Mouse (Mus musculus): ENCODE results near the gene Smyd3.

Gene Smyd3

GRCm38 (mm10) chr1:179516941-179517712, 714 bp downstream of the Smyd3 start:
- DNase-seq (ENCODE audit: low spot score), result no peak

DNA sequence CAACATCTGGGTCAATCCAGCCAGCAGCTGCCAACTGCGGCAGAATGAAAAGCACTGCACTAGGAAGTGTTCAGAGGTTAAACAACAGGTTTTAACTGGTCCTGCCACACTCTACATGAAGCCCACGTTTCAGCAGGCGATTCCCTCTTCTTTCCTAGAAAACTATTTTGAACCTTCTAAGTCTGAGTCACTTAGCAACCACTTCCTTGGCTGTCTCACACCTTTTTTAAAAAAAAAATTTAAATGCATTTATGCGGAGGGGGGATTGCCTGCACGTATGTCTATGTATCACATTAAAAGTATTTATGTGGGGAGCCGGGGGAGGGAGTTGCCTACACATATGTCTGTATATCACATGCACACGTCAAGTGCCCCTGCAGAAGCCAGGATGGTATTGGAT, 5.9 kb downstream of the Smyd3 start:
- DNase-seq (ENCODE audit: low spot score), result no peak

DNA sequence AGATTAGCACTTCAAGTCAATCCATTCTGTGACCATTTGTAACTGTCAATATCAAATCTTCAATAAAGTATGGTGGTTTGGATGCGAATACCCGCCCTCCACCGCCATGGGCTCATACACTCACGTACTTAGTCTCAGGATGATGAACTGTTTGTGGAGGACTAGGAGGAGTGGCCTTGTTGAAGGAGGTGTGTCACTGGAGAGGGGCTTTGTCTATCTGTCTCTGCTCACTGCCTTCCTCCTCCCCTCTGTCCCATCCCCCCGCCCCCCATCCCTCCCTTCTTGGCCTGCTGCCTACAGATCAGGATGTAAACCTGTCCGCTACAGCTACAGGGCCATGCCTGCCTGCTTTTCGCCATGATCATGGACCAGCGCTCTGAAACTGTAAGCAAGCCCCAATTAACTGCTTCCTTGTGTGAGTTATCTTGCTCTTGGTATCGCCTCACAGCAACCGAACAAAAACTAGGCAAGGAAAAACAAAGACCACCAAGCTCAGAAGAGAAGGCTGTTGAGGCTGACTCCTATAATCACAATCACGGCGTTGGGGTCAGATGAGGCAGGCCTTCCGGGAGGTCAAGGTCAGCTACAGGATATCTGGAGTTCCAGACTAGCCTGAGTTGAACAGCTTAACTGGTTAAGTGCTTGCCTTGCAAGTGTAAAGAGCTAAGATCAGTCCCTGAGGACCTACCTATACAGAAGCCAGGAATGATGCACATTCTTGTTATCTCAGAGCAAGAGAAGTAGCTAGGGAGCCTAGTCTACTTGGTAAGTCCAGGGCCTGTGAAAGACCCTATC, 7.1 kb downstream of the Smyd3 start:
- no peak for DNase-seq (ENCODE audit: low spot score)

- no peak for DNase-seq (ENCODE audit: low spot score)
These were observed 11.1 kb downstream of the Smyd3 start for GRCm38 (mm10) chr1:179506530-179507315.

DNA sequence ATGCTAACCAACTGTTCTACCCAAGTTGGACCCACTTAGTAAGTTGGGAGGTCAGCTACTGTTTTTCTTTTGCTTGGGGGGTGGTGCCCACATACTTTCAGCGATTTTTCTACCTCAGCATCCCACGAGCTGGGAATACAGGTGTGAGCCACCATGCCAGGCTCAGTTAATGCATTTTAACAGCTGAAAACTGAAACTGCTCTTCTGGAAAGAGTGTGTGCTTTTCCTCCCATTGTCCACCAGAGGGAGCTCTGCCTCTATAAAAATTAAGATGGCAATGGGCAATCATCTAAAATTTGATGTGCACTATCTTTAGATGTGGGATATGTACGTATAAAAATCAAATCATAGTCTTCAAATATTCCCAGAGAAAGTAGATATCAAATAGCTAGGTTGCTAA, 15.3 kb downstream of the Smyd3 start:
- no peak for DNase-seq (ENCODE audit: low spot score)

- no peak for DNase-seq (ENCODE audit: low spot score)
These were observed 18.6 kb downstream of the Smyd3 start for GRCm38 (mm10) chr1:179499257-179499656.

GRCm38 (mm10) chr1:179492908-179493307, 24.9 kb downstream of the Smyd3 start:
- no peak for DNase-seq (ENCODE audit: low spot score)

DNA sequence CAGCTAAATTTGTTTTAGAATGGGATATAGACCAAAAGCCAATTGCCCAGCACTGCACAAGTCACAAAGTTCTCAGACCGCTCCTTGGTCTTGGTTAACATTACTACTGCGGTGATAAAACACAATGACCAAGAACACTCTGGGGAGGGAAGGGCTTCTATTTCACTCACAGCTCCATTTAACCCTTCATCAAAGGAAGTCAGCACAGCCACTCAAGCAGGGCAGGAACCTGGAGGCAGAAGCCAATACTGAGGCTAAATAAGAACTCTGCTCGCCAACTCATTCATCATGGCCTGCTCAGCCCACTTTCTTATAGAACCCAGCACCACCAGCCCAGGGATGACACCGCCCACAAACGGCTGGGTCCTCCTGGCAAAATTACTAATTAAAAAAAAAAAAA, 29.3 kb downstream of the Smyd3 start:
- no peak for DNase-seq (ENCODE audit: low spot score)

DNA sequence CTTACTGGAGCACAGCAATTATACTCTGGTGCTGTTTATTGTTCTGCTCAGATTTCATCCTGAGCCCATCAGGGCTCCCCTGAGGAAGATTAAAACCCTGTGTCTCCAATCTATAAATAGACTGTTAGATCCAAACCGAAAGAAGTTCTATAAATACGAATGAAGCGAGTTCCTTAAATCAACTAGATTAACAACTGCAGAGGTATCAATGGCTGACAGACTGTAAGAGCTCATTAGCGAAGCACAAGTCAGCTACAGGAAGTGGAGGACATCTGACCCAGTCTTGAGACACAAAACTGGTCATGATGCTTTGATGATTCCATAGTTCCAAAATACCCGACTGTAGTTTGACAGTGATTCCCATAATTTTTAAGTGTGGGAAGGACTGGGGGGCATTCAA, 29.9 kb downstream of the Smyd3 start:
- no peak for DNase-seq (ENCODE audit: low spot score)

GRCm38 (mm10) chr1:179487238-179487637, 30.6 kb downstream of the Smyd3 start:
- DNase-seq (ENCODE audit: low spot score), result no peak

- DNase-seq (ENCODE audit: low spot score), result no peak
These were observed 31.9 kb downstream of the Smyd3 start for GRCm38 (mm10) chr1:179485784-179486540.

DNA sequence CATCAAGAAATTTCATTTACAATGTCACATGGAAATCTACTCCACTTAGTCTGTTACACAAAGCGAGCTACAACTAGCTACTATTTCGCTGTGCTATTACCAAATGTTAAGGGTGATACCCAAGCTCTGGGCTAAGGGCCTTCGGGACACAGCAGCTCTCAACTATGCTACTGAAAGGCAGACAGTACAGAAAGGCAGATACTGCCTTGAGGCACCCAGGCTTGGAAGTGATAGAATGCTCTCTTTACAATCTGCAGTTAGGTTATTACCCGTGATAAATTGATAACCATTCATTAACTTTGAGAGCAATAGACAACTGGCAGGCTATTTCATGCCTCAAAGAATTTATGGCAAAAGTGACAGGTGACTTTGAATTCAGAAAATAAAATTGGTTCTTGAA, 37.0 kb downstream of the Smyd3 start:
- DNase-seq (ENCODE audit: low spot score), result no peak

- peak; percentile 52 for DNase-seq (ENCODE audit: low spot score)
These were observed 40.5 kb downstream of the Smyd3 start for GRCm38 (mm10) chr1:179477157-179477902.

GRCm38 (mm10) chr1:179476461-179477156, 41.2 kb downstream of the Smyd3 start:
- no peak for DNase-seq (ENCODE audit: low spot score)

DNA sequence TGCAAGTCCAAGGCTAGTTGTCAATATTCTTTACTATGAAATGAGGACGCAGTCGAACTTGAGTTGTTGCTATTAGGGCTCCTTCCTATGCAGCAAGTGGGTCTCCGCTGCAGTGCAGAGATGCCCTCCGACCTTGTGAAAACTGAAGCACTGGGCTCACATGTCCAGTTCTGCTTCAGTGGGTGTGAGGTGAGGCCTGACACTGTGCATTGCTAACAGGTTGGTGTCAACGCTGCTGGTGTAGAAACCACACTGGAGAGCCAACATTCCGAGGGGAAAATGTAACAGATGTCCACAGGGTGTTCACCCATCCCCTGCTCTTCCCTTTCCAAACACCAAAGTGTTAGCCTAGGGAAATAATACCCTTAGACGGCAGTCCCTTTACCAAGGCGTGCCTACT, 43.1 kb downstream of the Smyd3 start:
- DNase-seq (ENCODE audit: low spot score), result no peak

GRCm38 (mm10) chr1:179473920-179474643, 43.8 kb downstream of the Smyd3 start:
- no peak for DNase-seq (ENCODE audit: low spot score)

- DNase-seq (ENCODE audit: low spot score), result no peak
These were observed 49.9 kb downstream of the Smyd3 start for GRCm38 (mm10) chr1:179467970-179468369.

GRCm38 (mm10) chr1:179462376-179462775, 55.5 kb downstream of the Smyd3 start:
- no peak for DNase-seq (ENCODE audit: low spot score)

DNA sequence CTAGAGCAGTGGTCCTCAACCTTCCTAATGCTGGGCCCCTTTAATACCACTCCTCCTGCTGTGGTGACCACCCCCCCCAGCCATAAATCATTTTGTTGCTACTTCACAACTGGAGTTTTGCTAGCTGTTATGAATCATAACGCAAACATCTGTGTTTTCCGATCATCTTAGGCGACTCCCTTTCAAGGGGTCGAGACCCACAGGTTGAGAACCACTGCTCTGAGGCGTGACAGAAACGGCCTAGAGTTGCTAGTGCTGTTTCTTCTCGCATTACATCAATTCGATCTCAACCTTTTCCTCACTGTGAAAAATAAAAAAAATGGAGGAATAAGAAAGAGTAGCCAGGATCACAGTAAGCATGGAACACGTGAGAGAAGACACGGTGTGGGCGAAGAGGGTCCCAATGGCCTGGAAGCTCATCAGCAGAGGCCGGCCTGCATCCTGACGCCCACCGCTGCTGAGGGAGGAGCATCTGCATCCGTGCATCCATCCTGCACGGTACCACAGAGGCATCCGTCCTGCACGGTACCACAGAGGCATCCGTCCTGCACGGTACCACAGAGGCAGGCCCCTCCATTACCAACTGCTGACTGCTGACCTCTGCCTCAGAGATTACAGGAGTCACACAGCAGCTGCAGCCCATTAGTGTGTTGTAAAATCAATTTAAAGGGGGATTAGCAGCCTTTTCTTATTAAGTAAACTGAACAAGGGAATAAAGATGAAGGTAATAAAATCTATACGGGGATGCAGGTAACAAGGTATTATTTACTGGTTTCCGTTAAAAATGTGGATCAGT, 56.6 kb downstream of the Smyd3 start:
- DNase-seq (ENCODE audit: low spot score), result no peak
